Mouse (Mus musculus) right cerebral cortex, postnatal 4 days (tissue): ENCODE data around the gene Gm21783.
"Not testable (repeated sequence)": the region's sequence is repeated elsewhere in the genome, so short reads cannot be mapped to it uniquely, and the experiment has no call there.

Experiments used
- DNase-seq: peaks from one replicate; pipeline ENCODE4 v3.0.0-alpha.2; 2022

The Gm21783 gene

DNA sequence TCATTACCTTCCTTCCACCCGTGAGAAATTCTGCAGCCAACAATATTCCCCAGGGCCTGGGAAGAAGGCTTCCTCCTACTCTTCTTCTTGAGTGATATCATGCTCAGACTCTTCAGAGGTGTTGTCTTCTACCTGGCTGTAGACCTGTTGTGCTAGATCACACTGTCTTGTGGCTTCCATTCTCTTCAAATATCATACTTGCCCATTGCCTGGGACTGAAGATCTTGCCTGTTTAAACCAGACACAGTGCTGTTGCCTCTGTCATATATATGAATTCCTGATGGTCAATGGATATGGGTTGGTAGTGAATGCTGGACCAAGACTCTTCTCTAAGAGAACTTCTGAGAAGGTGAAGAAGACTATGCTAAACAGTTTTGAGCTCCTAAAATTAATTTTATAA lies at the start of gene Gm21783:
Gene Gm21783 (minus strand): TSS at position 101 of the 400 bp plus-strand sequence.
- DNase-seq = not testable (repeated sequence)
